Mouse (Mus musculus): Measurements from ENCODE around the gene Sypl. TPM values are rescaled to one million over a fixed set of nuclear protein-coding genes. Genes with fewer than 3 reads are reported as not detected.

Gene Sypl
- polyA plus RNA-seq (2014; fragmentation: Illumina TruSeq; extraction: RNeasy Lipid Tissue Mini Kit (QIAGEN cat#74804); ENCODE audit: low read depth, low replicate concordance) = 485 TPM

DNA sequence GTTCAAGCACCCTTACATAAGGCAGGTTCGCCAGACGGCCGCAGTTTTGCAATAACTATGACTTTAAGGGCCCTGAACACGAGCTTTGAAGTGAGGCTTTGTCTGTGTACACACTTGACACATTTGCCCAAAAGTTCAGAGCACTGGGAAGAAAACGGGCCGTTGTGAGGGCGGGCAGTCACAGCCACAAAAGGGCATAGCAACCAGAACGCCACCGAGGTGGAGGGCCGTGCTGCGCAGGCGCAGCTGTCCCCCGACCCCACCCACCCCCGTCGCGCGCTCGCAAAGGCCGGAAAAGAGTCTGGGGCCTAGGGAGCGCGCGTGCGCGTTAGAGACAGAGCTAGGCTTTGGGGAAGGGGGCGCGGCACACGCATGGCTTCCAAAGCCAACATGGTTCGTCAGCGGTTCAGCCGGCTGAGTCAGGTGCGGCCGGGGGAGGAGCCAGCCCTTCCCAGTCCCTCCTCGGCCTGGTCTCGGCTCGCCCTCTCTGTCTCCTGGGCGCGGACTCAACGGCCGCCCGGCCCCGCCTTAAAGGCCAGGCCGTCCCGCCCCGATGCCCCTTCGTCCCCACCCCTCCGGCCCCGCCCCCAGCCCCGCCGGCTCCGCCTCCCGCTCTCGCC, at the start of gene Sypl:
Gene Sypl (plus strand): TSS at position 296 of the 620 bp plus-strand sequence.

Other genes with a start within 250 kb of the Sypl start
- 260 TPM for gene Nampt, start 134.3 kb upstream of the Sypl start, polyA plus RNA-seq (2014; fragmentation: Illumina TruSeq; extraction: RNeasy Lipid Tissue Mini Kit (QIAGEN cat#74804); ENCODE audit: low read depth, low replicate concordance)
- not detected for gene Cdhr3, start 139.0 kb downstream of the Sypl start, polyA plus RNA-seq (2014; fragmentation: Illumina TruSeq; extraction: RNeasy Lipid Tissue Mini Kit (QIAGEN cat#74804); ENCODE audit: low read depth, low replicate concordance)
- gene Atxn7l1, start 193.8 kb downstream of the Sypl start, polyA plus RNA-seq (2014; fragmentation: Illumina TruSeq; extraction: RNeasy Lipid Tissue Mini Kit (QIAGEN cat#74804); ENCODE audit: low read depth, low replicate concordance) = 19.0 TPM

All from kidney, adult 10 weeks (tissue).